Mouse (Mus musculus): Measurements from ENCODE around the gene Map2k1. TPM values are rescaled to one million over a fixed set of nuclear protein-coding genes. Genes with fewer than 3 reads are reported as not detected.

The Map2k1 gene
- polyA plus RNA-seq (2017; shearing (Covaris generic)), result 85.7 TPM

DNA sequence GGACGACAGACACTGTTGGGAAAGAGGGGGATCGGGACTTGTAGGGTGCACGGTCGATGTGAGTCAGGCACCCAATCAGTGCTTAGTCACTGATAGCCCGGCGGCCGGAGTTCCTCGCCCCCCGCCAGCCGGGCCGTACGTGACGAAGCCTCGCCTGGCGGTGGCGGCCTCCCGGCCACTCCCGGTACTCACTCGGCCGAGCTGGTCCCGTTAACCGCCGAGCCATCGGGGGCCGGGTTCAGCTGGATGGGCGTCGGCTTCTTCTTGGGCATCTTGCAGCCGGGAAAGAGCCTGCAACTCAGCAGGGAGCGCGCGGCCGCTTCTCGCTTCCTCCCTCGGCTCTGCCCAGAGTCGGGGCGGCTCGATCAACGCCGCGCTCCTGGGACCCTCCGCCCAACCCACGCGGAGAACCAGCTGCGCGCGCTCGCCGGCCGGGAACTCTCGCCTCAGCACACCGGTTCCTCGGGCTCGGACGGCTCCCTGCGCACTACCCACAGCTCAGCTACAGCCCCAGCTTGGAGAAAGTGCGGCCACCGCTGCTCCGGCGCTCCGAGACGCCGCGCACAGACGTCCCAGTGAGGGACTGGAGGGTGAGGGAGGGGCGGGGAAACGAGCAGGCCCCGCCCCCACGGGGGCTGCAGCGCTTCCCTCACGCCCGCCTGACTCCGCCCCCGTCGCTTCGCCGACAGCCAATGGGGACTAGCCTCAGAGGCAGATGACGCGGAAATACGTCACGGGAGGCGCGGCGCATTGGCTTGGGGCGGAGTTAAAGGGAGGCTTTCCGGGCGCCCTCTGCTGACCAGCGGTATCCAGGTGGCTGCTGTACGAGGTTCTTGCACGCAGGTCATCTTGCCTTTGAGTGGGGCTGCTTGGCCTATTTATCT is at the start of gene Map2k1:
Gene Map2k1 (minus strand): TSS at position 611 of the 884 bp plus-strand sequence.

GRCm38 (mm10) chr9:64281105-64281780 is 27.8 kb upstream of the Map2k1 start, which contains the start of gene Tipin:
Gene Tipin, plus strand, starts transcription at chr9:64281581.

GRCm38 (mm10) chr9:64234768-64235435 is 18.5 kb downstream of the Map2k1 start, which contains the start of gene Uchl4:
Gene Uchl4, plus strand, starts transcription at chr9:64235201.

DNA sequence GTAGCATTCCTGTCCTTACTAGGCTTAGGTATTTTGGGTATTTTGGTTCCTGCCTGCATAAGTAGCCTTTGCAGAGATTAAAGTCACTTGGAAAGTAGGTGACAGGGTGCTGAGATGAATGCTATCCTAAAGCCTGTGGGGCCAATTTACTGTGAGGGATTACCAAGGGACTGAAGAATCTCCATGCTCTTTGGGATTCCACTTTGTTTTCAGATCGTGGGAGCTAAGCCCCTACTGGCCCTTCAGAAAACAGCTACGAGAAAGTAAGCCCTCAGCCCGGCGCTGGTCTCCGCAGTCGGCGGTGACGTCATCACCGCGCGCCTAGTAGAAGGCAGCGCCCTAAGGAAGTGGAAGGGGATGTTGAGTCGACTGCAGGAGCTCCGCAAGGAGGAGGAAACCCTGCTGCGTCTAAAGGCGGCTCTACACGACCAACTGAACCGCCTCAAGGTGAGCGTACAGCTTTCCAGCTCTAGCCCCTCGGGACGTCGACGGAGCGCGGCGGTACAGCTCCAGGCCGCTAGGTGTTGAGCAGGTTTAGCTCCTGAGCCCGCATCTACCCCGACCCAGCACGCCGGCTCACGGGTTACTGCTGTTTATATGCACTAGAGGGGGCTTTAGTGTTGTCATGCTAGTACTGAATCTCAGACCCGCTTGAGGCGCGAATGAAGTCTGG is 74.3 kb downstream of the Map2k1 start, which contains the start of gene Snapc5:
Gene Snapc5 (plus strand): TSS at position 301 of the 673 bp plus-strand sequence.

GRCm38 (mm10) chr9:64172816-64173665 is 80.4 kb downstream of the Map2k1 start, which contains the start of the genes Zwilch and Rpl4:
Gene Zwilch, minus strand, starts transcription at chr9:64173104.
Gene Rpl4, plus strand, starts transcription at chr9:64173375.

Other genes with a start within 250 kb of the Map2k1 start
- gene Smad6, start 231.6 kb downstream of the Map2k1 start, polyA plus RNA-seq (2017; shearing (Covaris generic)), result not detected
- not detected for gene Lctl, start 136.5 kb downstream of the Map2k1 start, polyA plus RNA-seq (2017; shearing (Covaris generic))
- gene Zwilch, start 80.5 kb downstream of the Map2k1 start, polyA plus RNA-seq (2017; shearing (Covaris generic)), result 6.5 TPM
- 1,466 TPM for gene Rpl4, start 80.3 kb downstream of the Map2k1 start, polyA plus RNA-seq (2017; shearing (Covaris generic))
- gene Snapc5, start 74.4 kb downstream of the Map2k1 start, polyA plus RNA-seq (2017; shearing (Covaris generic)), result 65.2 TPM
- gene Uchl4, start 18.4 kb downstream of the Map2k1 start, polyA plus RNA-seq (2017; shearing (Covaris generic)), result 11.8 TPM
- 49.4 TPM for gene Tipin, start 27.9 kb upstream of the Map2k1 start, polyA plus RNA-seq (2017; shearing (Covaris generic))
- 21.8 TPM for gene Dis3l, start 87.7 kb upstream of the Map2k1 start, polyA plus RNA-seq (2017; shearing (Covaris generic))
- 0.51 TPM for gene Megf11, start 132.0 kb upstream of the Map2k1 start, polyA plus RNA-seq (2017; shearing (Covaris generic))